25 mouse cellular contexts compared by ENCODE assay signal in genomic region chr1:193629887-193630286, GRCm38 (mm10).
A peak's percentile ranks its signal among the peaks of the same experiment; 100 is the strongest.
DNase-seq lines count a peak whose midpoint lies in the region; ATAC-seq lines count a peak whose summit lies in the region.
"Had no signal": no experiment of that assay in that cellular context is flagged by ENCODE, and none has a peak within 500 bp of the region (broad histone marks: within the 10 kb centered on the region; RNA-seq: fewer than 3 reads in every experiment).

No protein-coding gene starts in this region.

- no peak overlapping the region for H3K9ac ChIP-seq in heart, embryonic 11.5 days (ENCODE audit: low read depth, low read length)
- no peak overlapping the region for H3K9ac ChIP-seq in heart, embryonic 13.5 days
- H3K9ac ChIP-seq: embryonic facial prominence, embryonic 12.5 days; forebrain, embryonic 12.5 days; hindbrain, embryonic 12.5 days; kidney, embryonic 15.5 days; limb, embryonic 13.5 days; liver, embryonic 13.5 days; lung, embryonic 15.5 days had no signal

- peaks cover 12% of the 10 kb centered on the region; the same call in 1 of the 2 replicates for H3K4me1 ChIP-seq in heart, embryonic 11.5 days (ENCODE audit: control insufficient read depth, insufficient read depth, low read length)
- H3K4me1 ChIP-seq in heart, embryonic 13.5 days, result peaks cover 50% of the 10 kb centered on the region
- H3K4me1 ChIP-seq: embryonic facial prominence, embryonic 12.5 days; kidney, embryonic 15.5 days; liver, embryonic 13.5 days; lung, embryonic 15.5 days had no signal

- no peaks in the 10 kb centered on the region for H3K27me3 ChIP-seq in heart, embryonic 11.5 days (ENCODE audit: control insufficient read depth, insufficient read depth, low read length)
- H3K27me3 ChIP-seq in heart, embryonic 13.5 days (replicated peaks), result no peaks in the 10 kb centered on the region
- H3K27me3 ChIP-seq: embryonic facial prominence, embryonic 12.5 days; forebrain, embryonic 12.5 days; hindbrain, embryonic 12.5 days; kidney, embryonic 15.5 days had no signal

- 46% methylated on average over 2 of the region's 2 CpGs for WGBS in heart, embryonic 11.5 days (ENCODE audit: insufficient replicate concordance)
- WGBS in heart, embryonic 13.5 days, result 33% methylated on average over 2 of the region's 2 CpGs

- no peak for ATAC-seq in heart, embryonic 11.5 days (replicated peaks; ENCODE audit: insufficient number of reproducible peaks, low FRiP score, low TSS enrichment)
- ATAC-seq in heart, embryonic 13.5 days (ENCODE audit: extremely low read depth, insufficient number of reproducible peaks, low FRiP score, low TSS enrichment), result no peak
- ATAC-seq: CD4-positive, CD25-positive, alpha-beta regulatory T cell, adult 4 months; intestine, postnatal 0 days; Patski had no signal

- no peaks in the 10 kb centered on the region for H3K9me3 ChIP-seq in heart, embryonic 11.5 days (replicated peaks; ENCODE audit: control insufficient read depth, low read length)
- H3K9me3 ChIP-seq in heart, embryonic 13.5 days, result no peaks in the 10 kb centered on the region
- H3K9me3 ChIP-seq: embryonic facial prominence, embryonic 12.5 days; forebrain, embryonic 12.5 days; hindbrain, embryonic 12.5 days; kidney, embryonic 15.5 days; limb, embryonic 13.5 days; liver, embryonic 13.5 days; lung, embryonic 15.5 days had no signal

- no peak overlapping the region for H3K4me2 ChIP-seq in heart, embryonic 11.5 days
- H3K4me2 ChIP-seq in heart, embryonic 13.5 days, result 0 out of 2 replicates have a peak overlapping the region, but pooled peaks have one; percentile 2
- H3K4me2 ChIP-seq: embryonic facial prominence, embryonic 12.5 days; forebrain, embryonic 12.5 days; hindbrain, embryonic 12.5 days; kidney, embryonic 15.5 days; limb, embryonic 13.5 days; liver, embryonic 13.5 days; lung, embryonic 15.5 days; midbrain, embryonic 11.5 days had no signal

- no peak overlapping the region for H3K27ac ChIP-seq in heart, embryonic 11.5 days (ENCODE audit: low read depth, low read length)
- peak overlapping the region; percentile 65 for H3K27ac ChIP-seq in heart, embryonic 13.5 days (replicated peaks)
- H3K27ac ChIP-seq: embryonic facial prominence, embryonic 12.5 days; forebrain, embryonic 12.5 days; hindbrain, embryonic 12.5 days; kidney, embryonic 15.5 days; limb, embryonic 13.5 days; liver, embryonic 13.5 days; lung, embryonic 15.5 days; stomach, postnatal 0 days had no signal

- peak; percentile 93 for DNase-seq in heart, adult 11 months
- DNase-seq in adipocyte (ENCODE audit: low spot score), result peak; percentile 56
- DNase-seq in heart, postnatal 4 days, result peak; percentile 49
- no peak for DNase-seq in Muller cell, postnatal 12 days (ENCODE audit: inconsistent ontology term)
- DNase-seq in thymus, adult 18-20 months, result no peak
- DNase-seq: adrenal gland, adult 2 months; cerebellum, adult 18-20 months; cerebellum, postnatal 14 days; kidney, postnatal 36 days; liver, embryonic 13.5 days; right cerebral cortex, adult 18-20 months had no signal

- H3K36me3 ChIP-seq in heart, embryonic 11.5 days (ENCODE audit: control insufficient read depth, insufficient read depth, low read length), result no peaks in the 10 kb centered on the region
- H3K36me3 ChIP-seq in heart, embryonic 13.5 days, result no peaks in the 10 kb centered on the region
- H3K36me3 ChIP-seq: embryonic facial prominence, embryonic 12.5 days; forebrain, embryonic 12.5 days; hindbrain, embryonic 12.5 days; kidney, embryonic 15.5 days; limb, embryonic 13.5 days; liver, embryonic 13.5 days; lung, embryonic 15.5 days had no signal

- no peak overlapping the region for H3K4me3 ChIP-seq in heart, embryonic 11.5 days (ENCODE audit: low read depth, low read length)
- no peak overlapping the region for H3K4me3 ChIP-seq in heart, embryonic 13.5 days
- H3K4me3 ChIP-seq: embryonic facial prominence, embryonic 12.5 days; erythroblast, embryonic 14.5 days; forebrain, embryonic 12.5 days; hindbrain, embryonic 12.5 days; kidney, embryonic 15.5 days; limb, embryonic 13.5 days; liver, embryonic 13.5 days; lung, embryonic 15.5 days had no signal

Comparison
In these comparisons a context has a peak if more than half of its experiments do, and no peak if none do; other contexts are left out.
1. DNase-seq: peak in heart, adult 11 months (single experiment), adipocyte (single experiment) and heart, postnatal 4 days (single experiment); none in Muller cell, postnatal 12 days (single experiment) and thymus, adult 18-20 months (0 of 2).